Mouse (Mus musculus): ENCODE data around the gene Il25.
"Not testable (repeated sequence)": the region's sequence is repeated elsewhere in the genome, so short reads cannot be mapped to it uniquely, and the experiment has no call there.

The Il25 gene

GRCm38 (mm10) chr14:54953664-54954206, 21.2 kb downstream of the Il25 start:
- DNase-seq (ENCODE audit: low spot score in 2 of 2) = no peak

DNA sequence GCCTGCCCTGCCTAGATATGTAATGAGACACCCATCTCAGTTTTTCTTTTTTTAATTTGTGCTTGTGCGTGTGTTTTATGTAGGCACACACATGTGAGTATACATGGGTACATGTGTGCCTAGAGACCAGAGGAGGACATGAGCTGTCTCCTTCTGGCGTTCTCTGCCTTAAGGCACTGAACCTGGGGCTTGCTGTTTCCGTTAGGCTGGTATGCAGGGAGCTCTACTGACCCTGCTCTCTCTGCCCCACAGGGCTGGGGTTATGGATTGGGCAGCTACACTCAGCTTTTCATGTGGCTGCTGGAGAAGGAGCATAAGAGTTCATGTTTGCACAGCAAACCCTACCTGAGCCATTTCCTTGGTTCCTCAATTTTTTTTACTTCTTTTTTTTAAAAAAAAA, 22.0 kb downstream of the Il25 start:
- DNase-seq (ENCODE audit: low spot score in 2 of 2) = no peak

DNA sequence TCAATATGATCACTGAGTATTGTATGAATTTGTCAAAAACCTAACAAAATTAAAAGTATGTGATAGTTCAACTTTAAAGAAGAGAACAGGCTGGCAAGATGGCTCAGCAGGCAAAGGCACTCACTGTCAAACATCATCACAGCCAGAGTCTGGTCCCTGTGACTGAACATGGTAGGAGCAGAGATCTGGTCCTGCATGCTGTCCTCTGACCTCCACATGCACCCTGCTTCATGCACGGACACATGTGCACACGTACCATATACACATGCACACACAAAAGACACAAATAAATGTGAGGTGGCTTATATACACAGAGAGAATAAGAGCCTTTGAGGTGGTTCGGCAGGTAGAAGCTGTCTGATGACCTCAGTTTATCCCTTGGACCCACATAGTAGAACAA, 23.0 kb downstream of the Il25 start:
- no peak for DNase-seq (ENCODE audit: low spot score in 2 of 2)

DNA sequence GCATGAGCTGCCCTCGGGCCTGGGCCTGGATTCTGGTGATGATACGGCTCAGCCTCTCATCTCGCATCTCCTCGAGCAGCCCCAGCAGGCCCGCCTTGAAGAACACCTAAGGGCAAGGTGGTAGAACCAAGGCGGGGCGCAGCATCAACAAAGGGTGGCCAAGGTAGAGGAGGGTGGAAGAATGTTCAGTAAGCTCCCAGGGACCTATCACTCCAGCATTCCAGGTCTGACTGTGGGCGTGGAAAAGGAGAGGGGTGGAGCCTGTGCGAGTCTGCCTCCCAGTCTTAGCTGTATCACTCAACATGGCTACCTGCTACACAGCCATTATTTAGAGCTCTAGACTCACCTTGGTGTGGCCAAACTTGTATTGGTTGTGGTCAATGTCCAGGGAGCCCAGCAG, 24.0 kb downstream of the Il25 start:
- DNase-seq (ENCODE audit: low spot score in 2 of 2) = no peak

- DNase-seq (ENCODE audit: low spot score in 2 of 2) = no peak
Measured at GRCm38 (mm10) chr14:54958503-54958902, 26.0 kb downstream of the Il25 start.

DNA sequence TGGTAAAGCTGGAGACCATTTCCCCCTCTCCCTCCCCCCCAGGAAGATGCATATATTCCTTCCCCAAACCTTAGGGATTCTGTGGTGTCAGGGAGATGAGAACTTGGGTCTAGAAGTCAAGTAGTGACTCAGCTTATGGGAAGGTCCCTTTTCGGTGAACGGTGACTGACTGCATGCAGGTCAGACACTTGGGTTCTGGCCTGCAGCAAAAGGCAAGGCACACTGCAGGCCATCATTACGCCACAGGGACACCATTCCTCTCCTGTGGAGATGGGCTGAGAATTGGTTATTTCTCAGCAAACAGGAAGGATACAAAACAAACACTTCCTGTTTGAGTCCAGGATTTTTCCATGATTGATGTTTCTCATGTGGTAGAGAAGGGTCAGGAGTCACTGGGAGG, 26.7 kb downstream of the Il25 start:
- no peak for DNase-seq (ENCODE audit: low spot score in 2 of 2)

DNA sequence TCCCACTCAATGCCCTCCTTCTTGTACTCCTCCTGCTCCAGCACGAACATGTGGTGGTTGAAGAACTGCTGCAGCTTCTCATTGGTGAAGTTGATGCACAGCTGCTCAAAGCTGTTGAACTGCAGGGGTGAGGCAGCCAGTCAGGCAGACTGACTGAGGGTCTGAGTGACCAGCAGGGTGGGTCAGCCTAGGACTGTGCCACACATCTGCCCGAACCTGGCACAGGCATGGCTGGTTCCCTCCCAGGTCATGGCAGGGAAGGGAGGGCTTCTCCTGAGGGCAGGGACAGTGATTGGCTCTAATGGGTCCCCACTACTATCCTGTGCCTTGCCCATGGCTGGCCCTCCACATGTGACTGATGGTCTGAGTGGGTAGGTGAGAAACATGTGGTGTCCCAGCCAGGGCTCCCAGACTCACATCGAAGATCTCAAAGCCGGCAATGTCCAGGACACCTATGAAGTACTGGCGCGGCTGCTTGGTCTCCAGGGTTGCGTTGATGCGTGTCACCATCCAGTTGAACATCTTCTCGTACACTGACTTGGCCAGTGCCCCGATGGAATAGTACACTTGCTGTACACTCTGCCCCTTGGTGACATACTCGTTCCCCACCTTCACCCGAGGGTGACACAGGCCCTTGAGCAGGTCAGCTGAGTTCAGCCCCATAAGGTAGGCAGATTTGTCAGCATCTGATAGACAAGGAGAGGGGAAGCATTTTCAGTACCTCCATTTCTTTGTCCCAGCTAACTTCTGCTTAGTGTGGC, 27.5 kb downstream of the Il25 start:
- DNase-seq (ENCODE audit: low spot score in 2 of 2) = not testable (repeated sequence)

DNA sequence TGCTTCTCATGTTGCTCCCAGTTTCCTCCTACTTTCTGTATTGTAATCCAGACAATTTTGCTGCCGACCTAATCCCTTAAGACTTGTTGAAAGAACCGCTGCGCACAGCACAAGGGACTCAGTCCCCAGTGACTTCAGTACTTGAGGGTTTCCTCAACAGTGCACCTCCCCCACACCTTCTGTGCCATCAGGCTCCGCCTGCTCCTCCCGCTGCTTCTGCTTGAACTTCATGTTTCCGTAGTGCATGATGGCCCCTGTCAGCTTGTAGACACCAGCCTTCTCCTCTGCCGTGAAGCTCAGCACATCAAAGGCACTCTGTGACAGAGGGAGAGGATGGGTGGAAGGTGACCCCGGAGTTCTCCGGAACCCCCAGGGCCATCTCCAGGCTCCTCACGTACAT, 28.3 kb downstream of the Il25 start:
- DNase-seq (ENCODE audit: low spot score in 2 of 2) = peak in 1 of 2 experiments; percentile 18

GRCm38 (mm10) chr14:54961487-54961886, 29.0 kb downstream of the Il25 start:
- DNase-seq (ENCODE audit: low spot score in 2 of 2) = no peak

DNA sequence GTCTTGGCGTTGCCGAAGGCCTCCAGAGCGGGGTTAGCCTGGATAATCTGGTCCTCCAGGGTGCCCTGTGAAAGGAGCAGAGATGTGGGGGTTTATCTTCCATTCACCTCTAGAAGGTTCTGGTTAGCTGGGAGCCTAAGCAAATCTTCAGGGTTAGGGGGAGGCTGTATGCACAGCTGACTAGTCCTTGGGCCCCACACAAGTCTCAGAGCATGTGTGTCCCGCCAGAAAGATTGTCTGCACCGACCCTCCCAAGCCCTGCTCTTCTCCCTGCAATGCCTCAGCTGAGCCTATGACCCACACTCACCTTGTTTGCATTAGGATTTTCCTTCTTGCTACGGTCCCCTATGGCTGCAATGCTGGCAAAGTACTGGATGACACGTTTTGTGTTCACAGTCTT, 30.2 kb downstream of the Il25 start:
- no peak for DNase-seq (ENCODE audit: low spot score in 2 of 2)

DNA sequence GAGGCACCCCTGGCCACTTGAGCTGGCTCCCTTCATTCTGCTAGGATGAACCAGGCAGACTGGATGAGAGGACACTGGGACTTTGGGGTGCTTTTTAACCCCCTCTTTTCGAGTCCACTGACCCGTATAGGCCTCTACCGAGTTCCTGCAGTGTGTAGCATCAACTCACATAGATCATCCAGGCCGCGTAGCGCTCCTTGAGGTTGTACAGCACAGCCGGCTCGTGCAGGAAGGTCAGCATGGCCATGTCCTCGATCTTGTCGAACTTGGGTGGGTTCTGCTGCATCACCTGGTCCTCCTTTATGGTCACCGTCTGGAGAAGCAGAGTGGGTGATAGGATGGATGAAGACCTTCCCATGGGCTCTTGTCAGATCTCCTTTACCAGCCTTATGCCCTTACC, 31.2 kb downstream of the Il25 start:
- DNase-seq (ENCODE audit: low spot score in 2 of 2) = no peak

- no peak for DNase-seq (ENCODE audit: low spot score in 2 of 2)
Measured at GRCm38 (mm10) chr14:54965044-54965443, 32.5 kb downstream of the Il25 start.

DNA sequence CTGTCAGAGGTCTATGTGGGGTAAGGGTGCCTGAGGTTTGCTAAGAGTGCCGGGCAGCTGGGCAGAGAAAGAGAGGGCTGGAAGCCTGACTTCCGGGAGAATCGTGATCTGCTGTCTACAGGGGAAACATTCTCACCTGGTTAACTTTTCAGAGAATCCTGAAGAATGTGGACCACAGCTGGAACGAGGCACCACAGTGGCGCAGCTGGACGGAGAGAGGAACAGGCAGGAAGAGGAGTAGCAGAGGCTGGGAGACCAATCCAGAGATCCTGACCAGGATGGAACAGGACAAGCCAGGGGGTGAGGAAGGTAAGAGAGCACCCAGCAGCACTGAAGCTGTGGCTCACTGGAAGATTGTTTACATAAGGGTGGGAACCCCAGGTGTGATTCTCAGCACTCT, 33.1 kb downstream of the Il25 start:
- DNase-seq (ENCODE audit: low spot score in 2 of 2) = no peak

DNA sequence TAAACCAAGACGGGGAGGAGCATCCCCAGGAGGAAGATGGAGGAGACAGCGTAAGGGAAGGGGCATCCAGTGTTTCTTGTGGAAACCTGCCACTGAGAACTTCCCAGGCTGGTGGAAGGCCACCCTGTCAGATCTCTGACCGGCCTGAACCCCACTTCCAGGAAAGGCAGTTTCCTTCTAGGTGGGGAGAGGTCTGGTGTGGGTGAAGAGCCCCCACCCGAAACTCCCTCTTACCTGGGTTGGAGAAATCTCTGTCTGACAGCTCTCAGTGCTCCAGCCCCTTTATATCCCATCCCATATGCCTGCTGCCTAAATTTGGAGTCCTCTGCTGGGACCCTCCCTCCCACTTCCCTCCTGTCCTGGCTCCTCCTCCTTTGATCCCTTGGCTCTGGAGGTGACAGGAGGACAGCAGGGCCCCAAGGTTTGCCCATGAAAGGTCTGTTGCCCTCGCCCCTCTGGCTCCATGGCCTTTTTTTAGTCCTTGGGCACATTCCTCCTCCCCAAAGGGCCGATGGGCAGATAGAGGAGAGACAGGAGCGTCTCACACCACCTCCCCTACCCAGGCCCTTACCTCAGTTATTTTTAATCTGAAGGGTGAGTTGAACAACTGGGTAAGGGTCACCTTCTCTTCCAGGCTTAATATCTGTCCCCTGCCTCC, 34.0 kb downstream of the Il25 start, which contains the start of gene Myh6:
Myh6 (minus strand) TSS at position 608 of the 658 bp plus-strand sequence.
- no peak for DNase-seq (ENCODE audit: low spot score in 2 of 2)

- DNase-seq (ENCODE audit: low spot score in 2 of 2) = no peak
Measured at GRCm38 (mm10) chr14:54967874-54968273, 35.4 kb downstream of the Il25 start.

DNA sequence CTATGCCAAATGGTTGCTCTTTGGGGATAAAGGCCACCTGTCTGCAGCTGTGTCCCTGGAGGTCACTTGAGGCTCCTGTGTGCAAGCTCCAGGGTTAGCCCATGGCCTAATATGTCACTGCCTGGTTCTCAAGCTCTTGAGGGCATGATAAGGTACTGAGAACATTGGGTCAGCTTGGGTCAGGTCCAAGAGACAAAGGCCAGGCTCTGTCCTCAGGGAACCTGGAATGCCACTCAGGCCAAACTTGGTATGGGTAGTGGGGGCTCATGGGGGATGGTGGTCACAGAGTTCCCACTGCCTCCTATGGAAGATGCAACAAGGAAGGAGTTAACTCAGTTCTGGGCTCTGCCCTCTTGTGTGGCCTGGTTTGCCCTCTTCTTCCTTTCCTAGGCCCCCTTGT, 35.8 kb downstream of the Il25 start:
- DNase-seq (ENCODE audit: low spot score in 2 of 2) = no peak

- not testable (repeated sequence) for DNase-seq (ENCODE audit: low spot score in 2 of 2)
Measured at GRCm38 (mm10) chr14:54972786-54973185, 40.3 kb downstream of the Il25 start.

DNA sequence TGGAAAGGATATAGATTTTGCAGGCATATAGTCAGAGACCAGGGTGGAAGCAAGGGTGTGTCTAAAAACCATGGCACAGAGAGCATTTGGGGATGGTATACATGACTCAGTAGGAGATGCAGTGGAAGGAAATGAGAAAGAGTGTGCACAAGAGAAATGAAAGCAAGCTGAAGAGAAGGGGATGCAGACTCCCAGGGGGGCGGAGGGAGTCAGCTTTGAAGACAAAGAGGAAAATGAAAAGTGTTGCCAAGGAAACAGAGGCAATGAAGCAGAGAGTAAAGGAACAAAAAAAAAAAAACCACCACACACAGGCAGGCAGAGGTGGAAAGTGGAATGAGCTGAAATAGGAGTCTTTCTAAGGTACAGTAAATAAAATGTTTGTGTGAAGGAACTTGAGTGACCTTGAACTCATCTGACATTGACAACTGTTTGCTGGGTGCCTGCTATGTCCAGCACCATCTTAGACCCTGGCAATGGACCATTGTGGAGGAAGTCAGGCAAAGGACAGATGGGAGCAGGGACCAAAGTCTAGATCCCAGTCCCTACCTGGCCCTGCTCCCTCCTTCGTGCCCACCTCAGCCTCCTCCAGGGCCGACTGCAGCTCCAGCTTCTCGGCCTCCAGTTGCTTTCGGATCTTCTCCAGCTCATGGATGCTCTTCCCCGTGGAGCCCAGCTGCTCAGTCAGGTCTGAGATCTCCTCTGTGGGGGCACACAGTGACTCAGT, 41.7 kb downstream of the Il25 start:
- DNase-seq (ENCODE audit: low spot score in 2 of 2) = peak in 1 of 2 experiments; percentile 46

- DNase-seq (ENCODE audit: low spot score in 2 of 2) = no peak
Measured at GRCm38 (mm10) chr14:54976633-54977032, 44.1 kb downstream of the Il25 start, which contains the start of gene Gm17428. Gm17428 (plus strand) TSS chr14:54976933.

DNA sequence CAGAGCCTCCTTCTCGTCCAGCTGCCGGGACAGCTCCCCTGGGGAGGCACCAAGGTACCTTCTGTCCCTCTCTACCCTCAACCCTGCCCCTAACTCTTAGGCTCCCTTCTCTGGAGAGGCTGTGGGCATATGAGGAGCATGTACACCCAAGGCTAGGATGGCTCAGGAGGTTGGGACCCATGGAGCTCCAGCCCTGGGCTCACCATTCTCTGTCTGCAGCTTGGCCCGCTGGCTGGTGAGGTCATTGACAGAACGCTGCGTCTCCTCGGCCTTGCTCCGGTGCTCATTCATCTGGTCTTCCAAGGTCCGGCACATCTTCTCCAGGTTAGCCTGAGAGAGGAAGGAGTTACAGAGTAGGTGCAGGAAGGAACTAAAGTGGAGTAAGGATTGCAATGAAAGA, 46.2 kb downstream of the Il25 start:
- no peak for DNase-seq (ENCODE audit: low spot score in 2 of 2)

DNA sequence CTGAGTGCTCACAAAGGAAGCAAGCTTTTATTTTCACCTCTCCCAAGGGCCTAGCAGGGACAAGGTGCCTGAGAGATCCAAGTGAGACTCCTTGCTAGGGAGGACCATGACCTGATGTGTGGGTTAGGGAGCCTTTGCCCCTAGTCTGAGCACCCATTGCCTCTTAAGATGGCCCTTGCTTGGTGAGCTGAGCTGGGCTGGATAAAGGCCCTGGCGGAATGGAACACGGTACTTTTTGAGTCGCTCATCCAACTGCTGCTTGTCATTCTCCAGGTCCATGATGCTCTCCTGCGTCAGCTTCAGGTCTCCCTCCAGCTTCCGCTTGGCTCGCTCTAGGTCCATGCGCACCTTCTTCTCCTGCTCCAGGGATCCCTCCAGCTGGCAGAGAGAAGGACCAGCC, 49.4 kb downstream of the Il25 start:
- no peak for DNase-seq (ENCODE audit: low spot score in 2 of 2)
